Mouse (Mus musculus): ENCODE measurements at regions not wholly inside any gene's neighbourhood (a gene's known extent, or its start where the extent isn't known, plus 50 kb on each side); places are given as distances from the start of the nearest gene placed in this dataset.

DNA sequence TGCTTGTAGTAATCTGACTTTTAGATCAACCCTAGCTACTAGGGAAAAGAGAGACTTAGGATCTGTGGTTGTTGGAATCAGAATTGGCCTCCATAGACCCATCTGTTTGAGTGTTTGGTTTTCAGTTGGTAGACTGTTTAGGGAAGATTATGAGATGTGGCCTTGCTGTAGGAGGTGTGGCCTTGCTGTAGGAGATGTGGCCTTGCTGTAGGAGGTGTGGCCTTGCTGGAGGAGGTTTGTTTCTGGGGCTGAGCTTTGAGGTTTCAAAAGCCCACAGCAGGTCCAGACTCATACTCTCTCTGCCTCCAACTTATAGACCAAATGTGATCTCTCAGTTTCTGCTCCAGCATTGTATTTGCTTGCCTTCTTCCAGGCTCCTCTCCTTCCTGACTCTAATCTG is 363.7 kb downstream of the Rnf144b start:
- TF ChIP-seq CTCF (IDR thresholded peaks at IDR 0.05; ENCODE audit: extremely low read depth, insufficient read length, insufficient replicate concordance, low read depth, low read length) (no peak), POLR2A (IDR thresholded peaks at IDR 0.05; ENCODE audit: low read depth, low read length) (no peak)

Data from small intestine, adult 2 months (tissue).